Mouse (Mus musculus) splenic B cell, adult 2 months (primary cell): ENCODE data around the gene Rfx4.

ENCODE experiments used
- DNase-seq: peaks from one replicate; pipeline ENCODE4 v3.0.0-alpha.2; 2011; ENCODE audit warnings: low read depth, low spot score
- H3K27me3 ChIP-seq: 2 replicates; pipeline ENCODE4 v1.6.1; 2012; ENCODE audit warnings: mild to moderate bottlenecking, low read length, moderate library complexity, mixed read lengths; ENCODE audit not compliant: control insufficient read depth, poor library complexity, insufficient read depth, severe bottlenecking
- H3K36me3 ChIP-seq: 2 replicates; pipeline ENCODE4 v1.6.1; 2012; ENCODE audit warnings: mild to moderate bottlenecking, low read length, moderate library complexity, mixed read lengths; ENCODE audit not compliant: control insufficient read depth, poor library complexity, insufficient read depth, severe bottlenecking

Gene Rfx4

DNA sequence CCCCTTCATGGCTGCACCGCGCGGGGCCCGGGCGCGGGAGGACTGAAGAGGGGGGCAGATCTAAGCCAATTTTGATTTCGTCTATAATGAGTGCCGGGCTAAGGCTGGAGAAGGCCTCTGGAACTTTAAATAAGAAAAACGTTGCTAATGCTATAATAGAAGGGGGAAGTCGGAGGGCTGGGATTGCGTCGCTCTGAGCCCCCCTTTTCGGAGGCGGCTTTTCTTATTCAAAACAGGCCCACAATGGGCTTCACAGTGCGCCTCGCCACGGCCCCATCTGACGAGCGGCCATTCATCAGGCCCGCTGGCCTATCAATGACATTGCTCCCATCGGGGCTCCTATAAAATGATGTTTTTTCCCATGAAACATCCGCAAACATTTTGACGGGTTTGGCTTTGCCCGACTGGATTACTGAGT is at the start of gene Rfx4:
Gene Rfx4 (plus strand): TSS at position 277 of the 418 bp plus-strand sequence.
- Histone ChIP-seq H3K36me3 (no peaks in the 10 kb centered on the region), H3K27me3 (no peaks in the 10 kb centered on the region; the same call in 1 of the 2 replicates)
- DNase-seq, result no peak

DNA sequence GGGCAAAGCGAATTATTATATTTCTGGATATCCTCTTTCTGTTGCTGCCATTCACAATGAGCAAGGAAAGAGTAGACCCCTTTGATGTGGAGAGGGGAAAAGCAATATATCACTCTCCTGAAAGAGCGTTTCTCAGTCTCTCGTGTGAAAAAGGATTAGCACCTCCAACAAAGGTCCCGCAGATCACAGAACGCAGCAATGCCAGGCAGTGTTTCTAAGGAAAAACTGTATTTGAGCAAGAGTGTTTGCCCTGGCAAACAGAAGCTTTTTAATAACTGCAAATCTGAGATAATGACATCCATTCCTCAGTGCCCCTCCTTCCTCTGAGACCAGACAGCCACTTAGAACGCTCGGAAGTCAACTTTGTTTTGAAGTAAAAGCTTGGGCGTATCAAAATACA is 49.3 kb upstream of the Rfx4 start:
- H3K27me3 ChIP-seq, result no peaks in the 10 kb centered on the region
- DNase-seq, result no peak
- H3K36me3 ChIP-seq, result peaks cover 6% of the 10 kb centered on the region

DNA sequence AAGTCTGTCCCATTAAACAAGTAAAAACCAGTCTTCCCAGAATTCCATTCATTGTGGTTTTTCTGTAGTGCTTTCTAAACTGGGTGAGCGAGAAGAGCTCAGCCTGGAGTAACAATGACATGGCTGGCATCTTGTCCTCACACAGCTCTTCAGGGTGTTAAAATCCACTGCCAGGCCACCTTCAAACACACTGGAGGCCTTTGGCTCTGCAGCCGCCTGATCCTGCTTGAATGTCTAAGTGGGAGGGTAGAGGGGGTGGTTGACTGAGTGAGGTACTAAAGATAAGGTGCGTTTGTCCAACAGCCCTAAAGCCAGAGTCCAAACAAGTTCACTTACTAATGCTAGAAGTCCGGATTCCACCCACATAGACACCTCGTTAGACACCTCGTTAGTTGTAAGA is 48.6 kb upstream of the Rfx4 start:
- no peaks in the 10 kb centered on the region for H3K27me3 ChIP-seq
- H3K36me3 ChIP-seq, result peaks cover 5% of the 10 kb centered on the region
- no peak for DNase-seq

DNA sequence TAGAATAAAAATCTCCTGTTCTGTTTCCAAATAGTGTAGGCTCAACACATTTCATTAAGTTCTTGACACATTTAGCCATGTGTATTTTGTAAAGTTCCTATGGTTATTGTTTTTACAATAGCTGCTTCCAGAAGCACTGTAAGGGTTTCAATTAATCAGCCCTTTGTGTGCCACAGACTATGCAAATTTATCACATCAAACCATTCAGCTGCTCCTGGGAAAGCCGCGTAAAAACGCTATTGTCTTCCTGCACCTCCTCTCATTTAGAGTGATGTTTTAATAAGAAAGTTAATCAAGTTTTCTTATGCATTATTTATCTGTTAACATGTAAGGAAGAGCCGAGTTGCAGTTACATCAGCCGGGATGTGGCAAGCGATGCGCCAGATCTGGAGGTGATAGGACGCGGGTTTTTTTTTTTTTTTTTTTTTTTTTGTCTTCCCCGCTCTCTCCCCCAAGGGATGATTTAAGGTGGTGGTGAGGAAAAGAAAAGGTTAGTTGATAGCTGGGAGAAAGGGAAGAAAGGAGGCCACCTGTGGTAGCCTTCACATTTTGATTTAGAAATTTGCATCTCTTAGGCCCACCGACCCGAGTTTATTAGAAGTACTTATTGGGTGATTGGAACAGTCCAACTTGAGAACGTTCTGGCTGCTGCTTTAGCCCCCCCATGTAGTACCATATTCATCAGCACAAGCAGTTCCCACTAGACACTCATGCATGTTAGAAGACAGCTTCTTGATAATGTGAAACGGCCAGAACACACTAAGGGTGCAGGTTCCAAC is 47.9 kb upstream of the Rfx4 start:
- Histone ChIP-seq H3K36me3 (peaks cover 3% of the 10 kb centered on the region), H3K27me3 (no peaks in the 10 kb centered on the region)
- no peak for DNase-seq

DNA sequence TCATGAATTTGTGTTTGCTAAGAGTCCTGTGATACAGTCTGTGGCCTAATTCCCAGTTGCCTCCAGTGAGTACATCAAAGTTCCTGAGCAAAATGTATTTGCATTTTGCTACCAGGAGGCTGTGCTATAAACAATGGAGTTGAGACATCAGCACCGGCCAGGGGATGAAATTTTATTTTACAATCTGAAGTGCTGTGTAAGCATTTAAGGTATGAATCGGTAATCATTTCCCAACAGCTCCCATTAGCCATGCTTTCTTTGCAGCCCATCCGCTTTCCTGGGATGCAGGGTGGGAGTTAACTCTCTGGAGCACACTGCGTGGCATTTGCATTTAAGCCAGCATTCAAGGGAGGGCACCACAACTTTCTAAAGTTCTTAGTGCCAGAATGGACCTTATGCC is 45.7 kb upstream of the Rfx4 start:
- Histone ChIP-seq H3K36me3 (peaks cover 6% of the 10 kb centered on the region), H3K27me3 (no peaks in the 10 kb centered on the region)
- no peak for DNase-seq

DNA sequence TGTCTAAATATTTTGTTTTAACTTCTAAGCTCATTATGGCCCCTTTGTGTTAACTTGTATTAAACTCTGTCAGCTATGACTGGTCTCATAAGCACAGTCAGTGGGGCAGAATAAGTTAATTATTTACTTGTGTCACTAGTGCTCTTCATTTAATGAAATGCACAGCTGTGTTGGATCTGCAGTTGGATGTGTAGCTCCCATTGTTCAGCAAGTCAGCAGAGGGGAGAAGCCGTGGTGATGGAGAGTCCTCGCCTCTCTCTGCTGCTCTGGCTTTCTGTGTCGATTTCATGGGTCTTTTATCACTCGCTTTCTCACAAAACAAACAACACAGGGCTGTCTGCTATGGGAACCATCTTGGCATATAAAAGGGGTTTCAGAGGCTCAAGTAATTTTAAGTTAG is 45.0 kb upstream of the Rfx4 start:
- peaks cover 8% of the 10 kb centered on the region for H3K36me3 ChIP-seq
- no peak for DNase-seq

DNA sequence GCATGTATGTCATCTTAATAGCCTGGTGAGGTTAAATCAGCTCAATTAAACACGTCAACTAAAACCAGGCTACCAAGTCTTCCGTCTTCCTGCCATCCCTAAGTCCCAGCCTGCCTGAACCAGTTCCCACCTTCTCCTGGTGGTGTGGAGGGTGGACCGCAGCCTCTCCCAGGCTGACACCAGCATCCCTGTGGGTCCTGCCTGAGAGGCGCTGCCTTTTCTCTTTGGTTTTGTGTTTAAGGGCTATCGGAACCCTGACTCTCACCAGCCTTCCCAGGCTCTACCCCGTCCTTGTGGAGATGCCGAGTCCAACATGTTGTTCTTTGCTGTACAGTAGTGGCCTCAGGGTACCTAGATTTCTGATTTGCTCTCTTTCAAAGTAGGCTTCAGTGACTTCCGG is 44.4 kb upstream of the Rfx4 start:
- no peak for DNase-seq
- peaks cover 8% of the 10 kb centered on the region for H3K36me3 ChIP-seq

More for the DNA sequence above, 45.0 kb upstream of the Rfx4 start:
- no peaks in the 10 kb centered on the region for H3K27me3 ChIP-seq

DNA sequence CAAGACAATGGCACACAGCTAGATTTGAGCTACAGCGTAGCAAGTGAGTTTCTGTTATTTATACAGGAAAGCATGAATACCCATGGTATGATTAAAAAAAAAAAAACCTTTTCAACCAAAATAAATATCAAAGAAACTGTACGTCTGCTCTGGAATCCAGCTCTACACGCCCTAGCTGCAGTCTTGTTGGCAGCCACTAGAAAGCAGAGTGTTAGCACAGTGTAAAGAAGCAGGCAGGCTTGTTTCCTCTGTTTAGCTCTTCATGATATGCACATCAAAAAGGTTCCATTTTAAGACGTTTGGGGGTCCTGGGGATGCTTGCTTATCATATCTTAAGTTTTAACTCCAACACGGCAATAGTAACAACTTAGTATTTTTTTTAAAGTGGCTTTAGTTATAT is 43.9 kb upstream of the Rfx4 start:
- Histone ChIP-seq H3K27me3 (no peaks in the 10 kb centered on the region), H3K36me3 (peaks cover 8% of the 10 kb centered on the region)
- no peak for DNase-seq

More for the DNA sequence above, 44.4 kb upstream of the Rfx4 start:
- H3K27me3 ChIP-seq, result no peaks in the 10 kb centered on the region

DNA sequence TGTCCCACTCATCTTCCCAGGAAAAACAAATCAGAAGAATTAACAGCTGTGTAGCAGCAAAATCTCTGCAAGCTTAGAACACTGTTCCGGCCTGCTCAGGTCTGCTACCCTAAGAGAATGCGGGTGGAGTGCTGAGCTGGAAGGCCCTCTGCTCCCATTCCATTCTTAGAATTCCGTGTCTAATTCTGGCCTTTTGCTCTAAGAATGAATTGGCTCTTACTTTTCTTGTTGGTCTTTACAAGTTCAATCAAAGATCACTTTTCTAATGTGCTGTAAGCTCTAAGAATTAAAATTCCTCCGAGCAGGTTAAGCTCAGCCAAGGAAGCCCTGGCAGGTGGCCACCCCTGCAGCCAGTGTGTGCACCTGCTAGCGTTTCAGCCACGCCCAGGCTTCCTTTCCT is 43.3 kb upstream of the Rfx4 start:
- Histone ChIP-seq H3K36me3 (peaks cover 8% of the 10 kb centered on the region), H3K27me3 (no peaks in the 10 kb centered on the region)
- DNase-seq, result no peak

DNA sequence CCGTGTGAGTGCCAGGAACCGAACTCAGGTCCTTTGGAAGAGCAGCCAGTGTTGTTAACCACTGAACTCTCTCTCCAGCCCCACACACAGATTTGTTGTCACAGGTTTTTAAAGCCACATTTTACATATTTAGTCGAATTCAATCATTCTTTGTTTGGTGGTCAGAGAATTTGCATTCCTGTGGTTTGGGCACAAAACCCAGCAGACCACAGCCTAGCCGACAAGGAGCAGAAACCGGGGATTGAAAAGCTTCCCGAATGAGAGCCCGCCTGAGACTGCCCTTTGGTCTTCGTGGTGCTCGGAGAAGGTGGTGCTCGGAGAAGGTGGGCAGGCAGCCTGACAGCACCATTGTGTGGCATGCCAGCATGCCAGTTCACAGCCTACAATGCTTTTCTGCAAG is 42.8 kb upstream of the Rfx4 start:
- no peak for DNase-seq

DNA sequence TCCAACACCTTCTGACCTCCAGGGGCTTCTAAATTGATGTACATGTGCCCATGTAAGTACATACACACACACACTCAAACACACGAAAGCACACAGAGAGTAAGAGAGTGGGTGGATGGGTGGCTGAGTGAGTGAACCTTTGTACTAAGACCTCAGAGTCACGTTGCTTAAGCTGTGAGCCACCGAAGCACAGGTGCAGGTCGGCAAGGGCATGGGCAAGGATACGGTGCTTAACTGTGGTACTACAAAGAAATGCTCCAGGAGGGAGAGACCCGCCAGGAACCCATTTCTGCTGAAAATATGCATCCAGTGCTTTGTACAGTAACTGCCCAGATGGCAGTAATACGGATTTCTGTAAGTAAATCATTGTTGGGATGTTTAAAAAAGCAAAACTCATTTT is 40.2 kb upstream of the Rfx4 start:
- Histone ChIP-seq H3K27me3 (no peaks in the 10 kb centered on the region), H3K36me3 (peaks cover 10% of the 10 kb centered on the region)
- no peak for DNase-seq

More for the DNA sequence above, 42.8 kb upstream of the Rfx4 start:
- Histone ChIP-seq H3K27me3 (no peaks in the 10 kb centered on the region), H3K36me3 (peaks cover 8% of the 10 kb centered on the region)

DNA sequence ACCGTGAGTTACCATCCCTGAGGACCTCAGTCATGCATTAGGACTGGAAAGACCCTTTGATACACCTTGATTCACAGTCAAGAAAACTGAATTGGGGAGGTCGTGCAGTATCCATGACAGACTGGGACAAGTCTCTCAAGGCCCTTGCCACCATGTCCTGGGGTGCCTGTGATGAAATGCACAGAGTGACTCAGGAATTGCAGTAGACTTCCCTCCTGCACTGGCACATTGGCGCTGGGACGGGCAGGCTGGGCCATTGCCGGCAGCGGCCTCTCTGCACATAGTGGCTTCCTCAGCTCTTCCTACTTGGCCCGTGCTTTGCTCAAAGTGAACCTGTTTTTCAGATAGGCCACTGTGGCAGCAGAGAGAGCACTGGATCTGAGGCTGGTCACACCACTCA is 39.3 kb upstream of the Rfx4 start:
- DNase-seq, result no peak
- peaks cover 9% of the 10 kb centered on the region for H3K36me3 ChIP-seq
- H3K27me3 ChIP-seq, result no peaks in the 10 kb centered on the region

DNA sequence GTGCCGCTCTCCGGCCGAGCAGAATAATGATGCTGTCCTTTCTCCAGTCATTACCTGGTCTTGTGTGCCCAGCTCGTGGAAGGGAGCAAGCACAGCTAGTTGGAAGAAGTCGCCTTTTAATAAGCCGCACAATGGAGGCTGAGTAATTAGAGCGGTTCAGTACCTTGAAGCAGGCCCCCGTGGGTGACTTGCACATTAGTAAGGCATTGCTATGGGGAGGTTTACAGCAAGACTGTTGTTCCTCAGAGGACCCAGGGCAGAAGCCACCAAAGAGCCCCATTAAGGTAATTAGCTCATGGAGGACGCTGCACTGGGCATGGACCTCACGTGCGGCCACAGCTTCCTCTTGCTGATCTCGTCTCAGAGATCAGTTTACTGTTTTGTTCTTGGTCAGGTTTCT is 33.2 kb upstream of the Rfx4 start:
- H3K27me3 ChIP-seq, result no peaks in the 10 kb centered on the region
- peaks cover 9% of the 10 kb centered on the region for H3K36me3 ChIP-seq
- DNase-seq, result no peak

DNA sequence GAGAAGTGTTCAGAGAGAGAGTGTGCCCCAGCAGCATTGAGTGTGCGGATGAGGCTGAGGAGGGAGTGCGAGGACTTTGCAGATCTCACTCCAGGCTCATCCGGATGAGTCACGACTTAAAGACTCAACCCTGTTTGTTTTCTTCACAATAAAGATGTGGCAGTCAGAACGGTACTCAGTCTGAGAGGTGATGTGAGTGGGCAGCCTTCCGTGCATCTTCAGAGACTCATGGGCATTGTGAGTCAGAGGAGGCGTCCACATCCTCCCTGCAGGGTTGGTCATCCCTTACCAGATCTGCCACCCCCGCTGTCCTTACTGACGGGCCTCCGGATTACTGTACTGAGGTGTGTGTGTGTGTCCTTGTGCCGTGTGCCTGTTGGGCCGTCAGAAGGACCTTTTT is 28.9 kb upstream of the Rfx4 start:
- H3K36me3 ChIP-seq, result peaks cover 7% of the 10 kb centered on the region
- H3K27me3 ChIP-seq, result no peaks in the 10 kb centered on the region
- no peak for DNase-seq

DNA sequence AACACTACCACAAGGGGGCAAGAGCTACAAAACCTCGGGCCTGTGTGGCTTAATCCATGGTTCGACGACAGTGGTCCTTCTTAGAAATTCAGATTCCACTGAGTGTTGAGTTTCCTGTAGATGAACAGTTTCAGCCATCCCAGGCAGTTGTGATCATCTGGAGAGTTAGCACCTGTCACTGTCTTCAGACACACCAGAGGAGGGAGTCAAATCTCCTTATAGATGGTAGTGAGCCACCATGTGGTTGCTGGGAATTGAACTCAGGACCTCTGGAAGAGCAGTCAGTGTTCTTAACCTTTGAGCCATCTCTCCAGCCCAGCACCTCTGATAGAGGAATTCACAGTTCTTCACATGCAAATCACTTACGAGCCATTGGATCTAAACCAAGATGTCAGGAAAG is 28.1 kb upstream of the Rfx4 start:
- DNase-seq, result no peak
- H3K27me3 ChIP-seq, result no peaks in the 10 kb centered on the region

DNA sequence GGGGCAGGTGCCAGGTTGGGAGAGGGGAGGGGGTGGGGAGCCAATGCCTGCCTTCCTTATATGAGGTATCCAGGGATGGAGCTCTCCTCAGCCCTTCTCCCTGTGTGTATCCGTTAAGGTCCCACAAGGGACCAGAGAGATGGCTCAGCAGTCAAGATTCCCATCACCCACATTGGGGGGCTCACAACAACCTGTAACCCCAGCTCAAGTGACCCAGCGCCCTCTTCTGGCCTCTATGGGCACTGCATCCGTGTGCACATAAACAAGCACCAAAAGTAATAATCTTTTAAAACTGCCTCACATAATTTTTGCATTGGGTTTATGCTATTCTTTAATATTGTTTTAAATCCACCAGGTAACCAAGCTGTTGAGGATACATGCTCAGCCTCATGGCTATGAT is 25.8 kb upstream of the Rfx4 start:
- peaks cover 1% of the 10 kb centered on the region; the same call in 1 of the 2 replicates for H3K36me3 ChIP-seq
- no peaks in the 10 kb centered on the region for H3K27me3 ChIP-seq
- peak; percentile 19 for DNase-seq

More for the DNA sequence above, 28.1 kb upstream of the Rfx4 start:
- H3K36me3 ChIP-seq, result peaks cover 5% of the 10 kb centered on the region
